ENCODE assay signal across 14 mouse cellular contexts in the genomic region with DNA sequence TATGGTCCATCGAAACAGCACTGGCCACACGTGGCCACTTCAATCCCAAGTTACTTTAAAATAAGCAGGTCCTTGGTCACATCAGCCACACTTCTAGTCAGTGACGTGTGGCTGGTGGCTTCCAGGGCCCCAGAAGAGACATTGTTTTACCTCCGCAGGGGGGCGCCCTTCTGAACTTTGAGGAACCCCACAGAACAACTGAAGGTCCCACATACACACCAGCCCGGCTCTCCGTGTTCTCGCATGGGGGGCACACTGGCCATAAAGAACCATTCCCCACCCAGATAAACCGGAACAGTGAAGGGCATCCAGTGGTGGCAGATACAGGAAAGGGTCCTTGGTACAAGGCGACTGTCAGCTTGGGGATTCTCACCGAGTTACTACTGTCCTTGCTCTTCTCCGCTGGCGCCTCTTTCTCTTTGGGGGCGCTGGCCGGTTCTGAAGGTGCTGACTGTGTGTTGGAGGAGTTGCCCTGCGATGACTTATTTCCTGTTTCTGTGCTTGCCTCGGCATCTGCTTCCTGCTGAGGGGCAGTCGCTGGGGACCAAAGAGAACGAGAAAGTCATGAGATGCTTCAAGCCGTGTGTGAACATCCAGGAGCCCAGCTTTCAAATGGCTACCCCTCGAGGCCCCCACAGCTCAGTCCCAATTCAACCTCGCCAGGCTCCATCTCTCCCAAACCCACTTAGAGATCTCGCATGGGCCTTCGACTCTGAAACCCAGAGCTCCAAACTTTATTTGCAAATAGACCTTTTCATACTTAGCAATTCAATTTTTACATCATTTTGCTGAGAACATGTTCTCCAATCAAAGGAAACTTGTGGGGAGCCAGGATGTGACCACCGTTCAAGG.
DNase-seq lines count a peak whose midpoint lies in the region; ATAC-seq and TF ChIP-seq lines count a peak whose summit lies in the region.
"Had no signal": no experiment of that assay in that cellular context is flagged by ENCODE, and none has a peak within 500 bp of the region (broad histone marks: within the 10 kb centered on the region; RNA-seq: fewer than 3 reads in every experiment).

No protein-coding gene starts in this region.

- H3K9ac ChIP-seq in kidney, embryonic 15.5 days = no peak overlapping the region
- H3K9ac ChIP-seq in kidney, embryonic 16.5 days (replicated peaks; ENCODE audit: low read length) = no peak overlapping the region
- H3K9ac ChIP-seq in ES-Bruce4 (ENCODE audit: low read depth, poor library complexity, severe bottlenecking) = no peak overlapping the region
- H3K9ac ChIP-seq: limb, embryonic 13.5 days; lung, embryonic 15.5 days; midbrain, embryonic 13.5 days; neural tube, embryonic 15.5 days had no signal

- H3K36me3 ChIP-seq in kidney, embryonic 15.5 days = peaks cover 94% of the 10 kb centered on the region
- peaks cover 75% of the 10 kb centered on the region for H3K36me3 ChIP-seq in kidney, embryonic 16.5 days (ENCODE audit: insufficient read depth, low read length)
- no peaks in the 10 kb centered on the region for H3K36me3 ChIP-seq in ES-Bruce4 (ENCODE audit: control insufficient read depth, insufficient read depth, low read length, poor library complexity, severe bottlenecking)

- H3K27ac ChIP-seq in kidney, embryonic 15.5 days = 0 out of 2 replicates have a peak overlapping the region, but pooled peaks have one; percentile 9
- H3K27ac ChIP-seq in kidney, embryonic 16.5 days (ENCODE audit: low read length) = no peak overlapping the region
- H3K27ac ChIP-seq in ES-Bruce4 (ENCODE audit: insufficient read depth, low read length) = no peak overlapping the region
- H3K27ac ChIP-seq: heart, adult 2 months; hindbrain, postnatal 0 days; limb, embryonic 13.5 days; lung, embryonic 15.5 days; midbrain, embryonic 13.5 days; neural tube, embryonic 15.5 days had no signal

- no peak overlapping the region for H3K4me2 ChIP-seq in kidney, embryonic 15.5 days
- no peak overlapping the region for H3K4me2 ChIP-seq in kidney, embryonic 16.5 days (replicated peaks; ENCODE audit: low read depth, low read length)
- H3K4me2 ChIP-seq: limb, embryonic 13.5 days; lung, embryonic 15.5 days; midbrain, embryonic 13.5 days; neural tube, embryonic 15.5 days had no signal

- H3K9me3 ChIP-seq in kidney, embryonic 15.5 days (replicated peaks) = no peaks in the 10 kb centered on the region
- H3K9me3 ChIP-seq in kidney, embryonic 16.5 days (ENCODE audit: low read length) = no peaks in the 10 kb centered on the region
- no peaks in the 10 kb centered on the region for H3K9me3 ChIP-seq in ES-Bruce4 (replicated peaks; ENCODE audit: control insufficient read depth, insufficient read depth, low read length, poor library complexity, severe bottlenecking)
- H3K9me3 ChIP-seq: limb, embryonic 13.5 days; lung, embryonic 15.5 days; midbrain, embryonic 13.5 days; neural tube, embryonic 15.5 days had no signal

- peaks cover 16% of the 10 kb centered on the region for H3K4me1 ChIP-seq in kidney, embryonic 15.5 days
- H3K4me1 ChIP-seq in kidney, embryonic 16.5 days (ENCODE audit: insufficient read depth, low read length) = peaks cover 8% of the 10 kb centered on the region
- peaks cover 10% of the 10 kb centered on the region for H3K4me1 ChIP-seq in ES-Bruce4 (ENCODE audit: control insufficient read depth, insufficient read depth, low read length)
- H3K4me1 ChIP-seq: limb, embryonic 13.5 days had no signal

- TF ChIP-seq EP300 in ES-Bruce4 (IDR thresholded peaks at IDR 0.05; ENCODE audit: insufficient read depth, low read depth, low read length) = no peak

- TF ChIP-seq POLR2A in ES-Bruce4 (IDR thresholded peaks at IDR 0.05; ENCODE audit: insufficient read depth, low read length) = no peak

- no peak for ATAC-seq in kidney, embryonic 15.5 days (replicated peaks; ENCODE audit: low FRiP score)
- ATAC-seq in kidney, embryonic 16.5 days (ENCODE audit: low FRiP score, low TSS enrichment) = no peak
- ATAC-seq in inflammation-experienced regulatory T-cells, adult 6 months = peak; percentile 58

- TF ChIP-seq CTCF in ES-Bruce4 (IDR thresholded peaks at IDR 0.05; ENCODE audit: low read depth, low read length) = peak; percentile 38

- WGBS in kidney, embryonic 15.5 days = 89% methylated on average over 25 of the region's 25 CpGs
- 84% methylated on average over 25 of the region's 25 CpGs for WGBS in kidney, embryonic 16.5 days

- no peaks in the 10 kb centered on the region for H3K27me3 ChIP-seq in kidney, embryonic 15.5 days
- no peaks in the 10 kb centered on the region for H3K27me3 ChIP-seq in kidney, embryonic 16.5 days (ENCODE audit: insufficient read depth, low read length)
- H3K27me3 ChIP-seq in ES-Bruce4 (ENCODE audit: control insufficient read depth, insufficient read depth, low read length, poor library complexity, severe bottlenecking) = no peaks in the 10 kb centered on the region
- H3K27me3 ChIP-seq: limb, embryonic 13.5 days; lung, embryonic 15.5 days; midbrain, embryonic 13.5 days; neural tube, embryonic 15.5 days had no signal

- no peak overlapping the region for H3K4me3 ChIP-seq in kidney, embryonic 15.5 days (replicated peaks)
- no peak overlapping the region for H3K4me3 ChIP-seq in kidney, embryonic 16.5 days (ENCODE audit: low read length)
- H3K4me3 ChIP-seq in ES-Bruce4 (ENCODE audit: low read depth, low read length) = no peak overlapping the region
- H3K4me3 ChIP-seq: heart, adult 2 months; limb, embryonic 13.5 days; lung, embryonic 15.5 days; midbrain, embryonic 13.5 days; neural tube, embryonic 15.5 days had no signal

- peak; percentile 67 for DNase-seq in thymus, postnatal 14 days
- no peak for DNase-seq in adrenal gland, postnatal 25 days
- DNase-seq in cerebellum, postnatal 14 days = no peak
- no peak for DNase-seq in right cerebral cortex, postnatal 4 days
